Mouse (Mus musculus) olfactory bulb, adult 2 months (tissue): ENCODE data around the gene Grik3. TPM values are rescaled to one million over a fixed set of nuclear protein-coding genes. Genes with fewer than 3 reads are reported as not detected.

Experiments
- H3K27ac ChIP-seq: fragments of 200-500 bp; 2 replicates; pipeline ENCODE4 v1.5.1; 2012; ENCODE audit warnings: low read depth, low read length; ENCODE audit not compliant: insufficient read depth
- H3K4me1 ChIP-seq: fragments of 200-500 bp; 2 replicates; pipeline ENCODE4 v1.6.1; 2012; ENCODE audit warnings: low read length; ENCODE audit not compliant: control insufficient read depth, insufficient read depth
- H3K4me3 ChIP-seq: fragments of 200-500 bp; 2 replicates; pipeline ENCODE4 v1.5.1; 2012; ENCODE audit warnings: mild to moderate bottlenecking, low read depth, low read length, moderate library complexity; ENCODE audit not compliant: insufficient read depth
- CTCF ChIP-seq: fragments of 200-500 bp; IDR thresholded peaks from 2 replicates; pipeline ENCODE4 v1.5.1; 2012; ENCODE audit warnings: low read depth, mild to moderate bottlenecking, low read length, moderate library complexity; ENCODE audit not compliant: insufficient read depth
- POLR2A ChIP-seq: fragments of 200-500 bp; IDR thresholded peaks from 2 replicates; pipeline ENCODE4 v1.6.1; 2012; ENCODE audit warnings: mild to moderate bottlenecking, low read depth, low read length, moderate library complexity; ENCODE audit not compliant: insufficient read depth
- WGBS: fragments of 180-500 bp; shearing (Covaris S2); methylation state at CpG from one replicate; pipeline ENCODE4 v1.1.7; 2018; 5-methylcytosine and 5-hydroxymethylcytosine counted together
- polyA plus RNA-seq: library from polyadenylated mRNA; stranded (reverse); fragments of >200 nt; gene quantifications from 2 replicates; pipeline ENCODE4 v1.2.4, GENCODE M21; 2012; ENCODE audit warnings: low replicate concordance; ENCODE audit not compliant: missing spikeins, insufficient read depth, insufficient read length

The Grik3 gene
- polyA plus RNA-seq, 1 experiment: 45.0 TPM

DNA sequence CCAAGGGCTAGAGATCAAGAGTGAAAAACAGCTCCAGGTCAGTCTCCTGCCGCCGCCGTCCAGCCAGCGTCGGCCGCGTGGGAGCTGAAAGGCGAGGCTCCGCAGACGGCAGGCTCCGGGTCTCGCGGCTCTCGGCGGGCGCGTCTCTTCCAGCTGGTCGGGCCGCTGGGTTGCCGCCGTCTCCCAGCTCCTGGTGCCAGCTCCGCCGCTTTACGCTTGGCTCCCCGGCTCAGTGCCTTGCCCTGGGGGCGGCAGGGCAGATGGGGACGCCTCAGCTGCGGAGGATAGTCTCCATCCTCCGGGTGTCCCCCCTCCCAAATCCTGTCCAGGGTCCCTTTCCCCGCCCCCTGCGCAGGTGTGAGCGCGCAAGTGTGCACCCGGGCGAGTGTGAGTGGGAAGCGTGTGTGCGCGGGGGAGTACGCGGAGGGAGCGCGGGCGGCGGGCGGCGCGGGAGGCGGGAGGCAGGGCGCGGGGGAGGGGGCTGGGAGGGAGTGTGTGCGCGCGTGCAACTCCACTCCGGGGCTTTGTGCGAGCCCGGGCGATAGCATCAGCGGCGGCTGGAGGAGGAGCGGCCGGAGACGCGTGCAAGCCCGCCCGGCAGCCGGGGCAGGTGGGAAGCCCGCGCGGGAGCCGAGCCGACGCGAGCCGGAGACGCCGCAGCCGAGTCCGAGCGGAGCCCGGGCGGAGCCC lies 454 bp upstream of the Grik3 start:
- Histone ChIP-seq H3K4me1 (peaks cover 42% of the 10 kb centered on the region), H3K27ac (peak overlapping the region; percentile 74), H3K4me3 (peak overlapping the region; percentile 54)
- WGBS: under 1% methylated on average over 81 of the region's 81 CpGs
- TF ChIP-seq CTCF (no peak), POLR2A (0 out of 2 replicates have a peak, but pooled peaks have one; percentile 18)

DNA sequence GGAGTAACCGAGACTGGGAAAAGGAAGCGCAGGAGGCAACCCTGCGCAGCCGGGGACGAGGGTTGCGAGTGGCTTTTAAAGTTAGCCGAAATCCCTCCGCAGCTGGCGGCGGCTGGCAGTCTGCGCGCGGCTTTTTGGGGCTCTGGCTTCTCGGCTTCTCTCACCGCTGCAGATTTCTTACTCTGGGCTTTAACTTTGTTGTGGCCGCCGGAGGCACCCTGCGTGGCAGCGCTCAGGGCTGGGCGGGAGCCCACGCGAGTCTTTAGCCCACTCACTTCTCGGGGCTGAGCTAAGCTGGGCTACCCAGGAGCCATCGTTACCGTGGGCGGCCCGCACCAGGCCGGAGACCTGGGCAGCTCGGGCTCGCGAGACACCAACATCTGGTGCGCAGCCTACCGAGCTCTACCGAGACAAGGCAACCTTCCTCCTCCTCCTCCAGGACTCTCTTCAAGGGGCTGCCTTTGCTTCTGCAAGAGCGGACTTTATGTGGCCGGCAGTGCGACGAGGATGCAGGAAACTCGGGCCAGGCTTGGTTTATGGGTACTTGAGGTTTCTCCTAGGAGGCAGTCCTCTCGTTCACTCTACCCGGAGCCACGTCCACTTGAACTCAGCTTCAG lies 1.1 kb downstream of the Grik3 start:
- H3K4me1 ChIP-seq: peaks cover 44% of the 10 kb centered on the region
- H3K4me3 ChIP-seq: peak overlapping the region; percentile 54
- peak overlapping the region; percentile 55 for H3K27ac ChIP-seq
- no peak for TF ChIP-seq CTCF
- no peak for TF ChIP-seq POLR2A
- WGBS: under 1% methylated on average over 42 of the region's 42 CpGs

DNA sequence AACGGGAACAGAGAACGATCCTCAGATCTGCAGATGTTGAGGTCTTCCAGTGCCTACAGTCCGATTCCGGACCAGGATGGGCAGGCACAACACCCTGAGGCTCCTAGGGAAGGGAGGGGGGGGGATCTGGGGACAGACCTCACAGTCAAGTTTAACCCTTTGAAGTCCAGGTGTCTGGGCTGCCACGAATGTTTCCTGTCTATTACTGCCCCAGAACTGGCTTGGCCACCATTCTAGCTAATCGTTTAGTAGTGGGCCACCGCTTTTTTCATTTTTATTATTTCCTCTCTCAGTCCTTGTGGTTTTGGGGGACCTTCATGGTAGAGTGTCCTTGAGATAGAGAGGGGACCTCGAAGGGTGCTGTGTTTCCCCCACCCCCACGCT lies 1.6 kb downstream of the Grik3 start:
- Histone ChIP-seq H3K4me1 (peaks cover 43% of the 10 kb centered on the region), H3K27ac (peak overlapping the region; percentile 55), H3K4me3 (peak overlapping the region; percentile 54)
- TF ChIP-seq CTCF: no peak
- no peak for TF ChIP-seq POLR2A
- WGBS: 13% methylated on average over 9 of the region's 9 CpGs

DNA sequence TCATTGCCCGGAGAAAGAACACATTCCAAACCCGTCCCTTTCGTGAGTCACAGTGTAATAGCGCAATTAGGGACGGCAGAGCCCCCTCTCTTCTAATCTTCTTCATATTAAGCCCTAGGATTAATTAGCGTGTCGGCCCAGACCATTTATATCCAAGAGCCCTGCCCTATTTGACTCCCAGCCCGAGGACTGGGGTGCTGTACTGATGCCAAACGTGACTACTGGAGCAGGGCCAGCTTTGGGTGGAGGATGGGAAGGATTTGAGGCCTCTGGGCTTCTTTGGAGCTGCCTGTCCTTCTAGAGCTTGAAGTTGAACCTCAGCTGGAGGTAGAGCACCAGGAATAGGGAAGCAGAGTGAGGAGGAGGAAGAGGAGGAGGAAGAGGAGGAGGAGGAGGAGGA lies 2.2 kb downstream of the Grik3 start:
- H3K4me3 ChIP-seq: peak overlapping the region; percentile 54
- H3K27ac ChIP-seq: peak overlapping the region; percentile 55; the same call in 1 of the 2 replicates
- no peak for TF ChIP-seq POLR2A
- no peak for TF ChIP-seq CTCF
- 21% methylated on average over 9 of the region's 9 CpGs for WGBS
- H3K4me1 ChIP-seq: peaks cover 42% of the 10 kb centered on the region

DNA sequence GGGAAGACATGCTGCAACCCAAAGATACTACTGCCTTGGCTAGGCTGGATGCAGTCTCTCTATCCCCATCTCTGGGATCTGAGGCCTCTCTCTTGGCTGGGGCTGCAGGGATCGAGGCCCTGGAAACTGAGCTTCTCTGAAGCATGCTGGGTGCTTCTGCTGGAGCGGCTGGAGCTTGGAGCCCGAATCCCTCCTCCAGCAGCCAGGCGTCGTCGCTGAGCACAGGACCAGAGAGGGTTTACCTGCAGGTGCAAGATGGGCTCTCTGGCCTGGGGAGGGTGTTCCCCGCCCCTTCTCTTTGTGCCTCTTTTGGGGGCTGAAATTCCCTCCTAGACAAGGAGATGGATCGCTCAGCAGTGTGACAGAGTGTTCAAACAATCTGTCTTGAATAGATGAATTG lies 2.6 kb downstream of the Grik3 start:
- peaks cover 42% of the 10 kb centered on the region for H3K4me1 ChIP-seq
- whole genome bisulfite sequencing: 24% methylated on average over 8 of the region's 8 CpGs
- TF ChIP-seq POLR2A: no peak
- TF ChIP-seq CTCF: peak; percentile 34; the same call in 1 of the 2 replicates
- H3K27ac ChIP-seq: peak overlapping the region; percentile 8; the same call in 1 of the 2 replicates
- H3K4me3 ChIP-seq: peak overlapping the region; percentile 54

DNA sequence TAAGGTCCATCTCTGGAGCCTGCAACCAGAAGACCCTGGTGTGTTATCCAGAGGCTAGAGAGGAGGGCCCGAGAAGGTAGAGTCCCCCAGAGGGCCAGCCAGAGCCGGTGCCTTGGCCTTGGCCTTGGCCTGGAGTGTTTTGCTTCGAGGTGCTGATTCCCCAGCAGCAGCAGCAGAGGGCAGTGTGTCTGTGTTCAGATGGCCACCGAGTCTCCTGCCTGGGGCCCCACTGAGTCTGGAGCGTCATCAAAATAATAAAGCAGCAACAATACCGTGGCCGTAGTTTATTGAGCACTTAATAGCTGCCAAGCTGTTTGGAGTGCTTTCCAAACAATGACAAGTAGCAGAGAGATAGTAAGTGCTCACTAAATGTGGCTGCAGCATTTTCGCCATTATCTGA lies 5.0 kb downstream of the Grik3 start:
- 0 out of 2 replicates have a peak, but pooled peaks have one; percentile 31 for TF ChIP-seq CTCF
- TF ChIP-seq POLR2A: no peak
- WGBS: 40% methylated on average over 8 of the region's 8 CpGs
- H3K4me1 ChIP-seq: peaks cover 47% of the 10 kb centered on the region
- no peak overlapping the region for H3K4me3 ChIP-seq
- H3K27ac ChIP-seq: no peak overlapping the region

DNA sequence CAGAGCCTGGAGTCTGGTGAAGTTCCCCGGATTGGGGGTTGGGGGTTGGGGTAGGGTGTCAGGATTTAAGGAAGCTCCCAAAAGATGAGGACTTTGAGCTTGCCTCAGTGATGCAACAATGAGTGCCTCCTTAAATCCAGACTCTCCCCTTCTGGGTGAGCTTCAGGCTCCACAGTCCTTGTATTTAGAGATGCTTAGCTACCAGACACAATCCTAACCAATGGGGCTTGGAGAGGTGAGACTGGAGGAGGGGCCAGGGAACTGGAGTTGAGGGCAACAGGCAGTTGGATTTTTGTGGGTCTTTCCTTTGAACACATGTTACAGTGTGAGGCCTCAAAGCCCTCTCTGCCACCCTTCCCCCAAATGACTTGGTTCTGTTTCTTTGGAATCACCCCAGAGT lies 6.5 kb downstream of the Grik3 start:
- TF ChIP-seq POLR2A (no peak), CTCF (no peak)
- no peak overlapping the region for H3K4me3 ChIP-seq
- 7% methylated on average over 1 of the region's 1 CpGs for WGBS
- no peak overlapping the region for H3K27ac ChIP-seq
- H3K4me1 ChIP-seq: peaks cover 55% of the 10 kb centered on the region

DNA sequence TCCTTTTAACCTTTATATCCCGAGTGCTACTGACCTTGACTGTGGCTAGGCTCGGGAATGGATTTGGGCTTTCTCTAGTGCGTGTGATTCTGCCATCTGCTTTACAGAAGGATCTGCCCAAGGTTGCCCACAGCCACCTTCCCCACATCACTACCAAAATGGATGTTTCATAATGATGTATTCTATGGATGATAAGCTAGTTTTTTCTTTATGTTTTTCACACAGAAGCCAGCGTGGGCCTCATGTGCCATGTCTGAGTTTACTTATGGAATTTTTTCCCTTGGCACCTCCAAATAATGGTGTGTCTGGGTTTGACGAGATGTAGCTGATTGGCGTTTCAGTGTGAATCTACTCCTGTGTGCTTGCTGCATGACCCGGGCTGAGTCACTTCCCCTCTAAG lies 7.0 kb downstream of the Grik3 start:
- 0 out of 2 replicates have a peak overlapping the region, but pooled peaks have one; percentile 15 for H3K27ac ChIP-seq
- H3K4me1 ChIP-seq: peaks cover 59% of the 10 kb centered on the region
- WGBS: 55% methylated on average over 7 of the region's 7 CpGs
- TF ChIP-seq POLR2A (no peak), CTCF (no peak)
- no peak overlapping the region for H3K4me3 ChIP-seq

DNA sequence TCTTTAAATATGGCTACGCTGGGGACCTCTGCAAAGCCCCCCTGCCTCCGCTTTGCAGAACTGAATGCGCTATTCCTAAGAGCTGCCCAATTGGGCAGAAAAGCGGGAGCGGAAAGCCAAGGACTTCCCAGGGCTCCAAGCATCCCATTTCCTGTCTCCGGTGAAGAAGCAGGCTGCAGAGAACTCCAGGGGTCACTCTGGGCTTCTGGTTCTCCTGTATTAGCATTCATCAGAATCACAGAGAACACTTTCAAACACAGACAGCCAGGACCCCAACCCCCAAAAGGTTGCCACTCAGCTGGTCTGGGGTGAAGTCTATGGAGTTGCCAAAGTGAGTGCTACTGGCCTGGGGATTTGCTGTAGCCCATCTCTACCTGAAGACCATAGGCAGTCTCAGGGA lies 8.4 kb downstream of the Grik3 start:
- TF ChIP-seq POLR2A (no peak), CTCF (no peak)
- 47% methylated on average over 6 of the region's 6 CpGs for WGBS
- Histone ChIP-seq H3K4me1 (peaks cover 57% of the 10 kb centered on the region), H3K4me3 (no peak overlapping the region), H3K27ac (no peak overlapping the region)

DNA sequence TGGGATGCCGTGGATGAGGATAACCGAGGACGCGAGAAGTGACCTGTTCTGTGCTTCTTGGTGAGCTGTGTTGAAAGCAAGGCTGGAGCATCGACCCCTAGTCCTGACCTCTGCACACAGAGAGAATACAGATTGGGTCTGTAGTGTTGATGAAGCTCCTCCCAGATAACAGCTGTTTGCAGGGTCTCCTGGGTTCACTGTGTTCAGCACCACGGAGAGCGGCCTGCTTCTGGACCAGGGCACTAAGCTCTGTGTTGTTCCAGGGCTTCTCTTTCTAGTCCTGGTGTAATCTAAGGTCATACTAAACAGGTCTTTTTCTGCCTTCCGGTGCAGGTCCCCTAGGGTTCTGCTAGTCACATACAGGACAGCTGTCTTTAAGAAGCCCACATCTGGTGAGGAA lies 12.4 kb downstream of the Grik3 start:
- TF ChIP-seq POLR2A: no peak
- Histone ChIP-seq H3K4me3 (no peak overlapping the region), H3K4me1 (peaks cover 44% of the 10 kb centered on the region), H3K27ac (no peak overlapping the region)
- WGBS: 75% methylated on average over 8 of the region's 8 CpGs
